Mouse (Mus musculus) CH12.LX (cell line): ENCODE measurements around the gene Atn1. TPM values are rescaled to one million over a fixed set of nuclear protein-coding genes. Genes with fewer than 3 reads are reported as not detected.

Source experiments
- DNase-seq: peaks from one replicate; pipeline ENCODE4 v3.0.0-alpha.2; 2013; ENCODE audit errors: extremely low read depth
- H3K27ac ChIP-seq: 2 replicates; pipeline ENCODE4 v1.5.1; 2012; ENCODE audit warnings: low read depth, mild to moderate bottlenecking, control low read depth, moderate library complexity; ENCODE audit not compliant: insufficient read depth
- H3K27me3 ChIP-seq: replicated peaks from 2 replicates; pipeline ENCODE3; 2012; ENCODE audit warnings: inconsistent platforms
- H3K36me3 ChIP-seq, 2 experiments: replicated peaks in 1 of 2; 2 replicates each; pipeline versions ENCODE3 to v1.6.1; 2012; ENCODE audit warnings: inconsistent platforms in 1 of 2, low read length in 1 of 2, mild to moderate bottlenecking in 1 of 2, mixed read lengths in 1 of 2, moderate library complexity in 1 of 2; ENCODE audit not compliant: control insufficient read depth in 1 of 2, insufficient read depth in 1 of 2
- H3K4me1 ChIP-seq, 2 experiments: 2 replicates each; pipeline ENCODE4 v1.6.1; 2012; ENCODE audit warnings: inconsistent platforms in 1 of 2, moderate library complexity in 1 of 2; ENCODE audit not compliant: insufficient read depth in 2 of 2, control insufficient read depth in 1 of 2
- H3K4me2 ChIP-seq: 2 replicates; pipeline ENCODE4 v1.6.1; 2012; ENCODE audit warnings: low read depth, mild to moderate bottlenecking, control low read depth; ENCODE audit not compliant: poor library complexity, insufficient read depth, severe bottlenecking
- H3K4me3 ChIP-seq, 3 experiments: fragments of 150-350 bp in 1 of 3; sonication (generic) in 1 of 3; replicated peaks in 1 of 3; 2 replicates each; pipeline versions ENCODE3 to v1.5.1; 2011 to 2012; ENCODE audit warnings: low read depth in 2 of 3, low read length in 2 of 3, mild to moderate bottlenecking in 2 of 3, moderate library complexity in 2 of 3, control low read depth in 1 of 3, improper control_type of control experiment in 1 of 3, inconsistent platforms in 1 of 3, mixed read lengths in 1 of 3; ENCODE audit not compliant: poor library complexity in 1 of 3
- H3K79me2 ChIP-seq: replicated peaks from 2 replicates; pipeline ENCODE4 v1.6.1; 2012; ENCODE audit warnings: mild to moderate bottlenecking, moderate library complexity; ENCODE audit not compliant: control insufficient read depth, poor library complexity, insufficient read depth, severe bottlenecking; ENCODE audit errors: extremely low read depth
- H3K9ac ChIP-seq: 2 replicates; pipeline ENCODE4 v1.6.1; 2012; ENCODE audit warnings: low read depth, mild to moderate bottlenecking, control low read depth, moderate library complexity; ENCODE audit not compliant: insufficient read depth
- H3K9me3 ChIP-seq: replicated peaks from 2 replicates; pipeline ENCODE3; 2012; ENCODE audit warnings: low read length, inconsistent platforms, mixed read lengths
- CTCF ChIP-seq, 2 experiments: IDR thresholded peaks in 1 of 2; conservative IDR thresholded peaks in 1 of 2; 2 replicates each; pipeline ENCODE4 v1.5.1; 2011 to 2012; ENCODE audit warnings: low read depth in 2 of 2, low read length in 2 of 2, improper control_type of control experiment in 1 of 2, inconsistent platforms in 1 of 2, mild to moderate bottlenecking in 1 of 2, moderate library complexity in 1 of 2
- E2F4 ChIP-seq: IDR thresholded peaks from 2 replicates; pipeline ENCODE4 v1.6.1; 2011; ENCODE audit warnings: low read depth, low read length, improper control_type of control experiment; ENCODE audit not compliant: insufficient replicate concordance
- ELF1 ChIP-seq: IDR thresholded peaks from 2 replicates; pipeline ENCODE4 v1.6.1; 2014; ENCODE audit warnings: low read depth, mild to moderate bottlenecking, inconsistent platforms, low read length, improper control_type of control experiment
- EP300 ChIP-seq: IDR thresholded peaks from 2 replicates; pipeline ENCODE4 v1.6.1; 2011; ENCODE audit warnings: low read length, improper control_type of control experiment
- ETS1 ChIP-seq: conservative IDR thresholded peaks from 2 replicates; pipeline ENCODE4 v1.6.1; 2012; ENCODE audit warnings: low read depth, mild to moderate bottlenecking, inconsistent platforms, low read length, improper control_type of control experiment, moderate library complexity
- KAT2A ChIP-seq: IDR thresholded peaks from 2 replicates; pipeline ENCODE4 v1.6.1; 2012; ENCODE audit warnings: low read length, improper control_type of control experiment, inconsistent platforms; ENCODE audit not compliant: insufficient replicate concordance
- MAFK ChIP-seq: IDR thresholded peaks from 2 replicates; pipeline ENCODE4 v1.6.1; 2011; ENCODE audit warnings: low read length, improper control_type of control experiment; ENCODE audit not compliant: insufficient replicate concordance
- MEF2A ChIP-seq: IDR thresholded peaks from 2 replicates; pipeline ENCODE4 v1.6.1; 2014; ENCODE audit warnings: low read depth, mild to moderate bottlenecking, inconsistent platforms, low read length, improper control_type of control experiment, borderline replicate concordance
- MYC ChIP-seq: IDR thresholded peaks from 2 replicates; pipeline ENCODE4 v1.6.1; 2011; ENCODE audit warnings: low read depth, mild to moderate bottlenecking, improper control_type of control experiment, low read length
- PAX5 ChIP-seq: IDR thresholded peaks from 2 replicates; pipeline ENCODE4 v1.6.1; 2012; ENCODE audit warnings: low read length, inconsistent platforms, mixed read lengths
- RAD21 ChIP-seq: IDR thresholded peaks from 2 replicates; pipeline ENCODE4 v1.6.1; 2011; ENCODE audit warnings: low read depth, mild to moderate bottlenecking, low read length, improper control_type of control experiment, moderate library complexity
- SIN3A ChIP-seq: IDR thresholded peaks from 2 replicates; pipeline ENCODE4 v1.6.1; 2012; ENCODE audit warnings: low read length, improper control_type of control experiment, inconsistent platforms
- SMC3 ChIP-seq: IDR thresholded peaks from 2 replicates; pipeline ENCODE4 v1.6.1; 2011; ENCODE audit warnings: low read depth, low read length, improper control_type of control experiment
- USF1 ChIP-seq: IDR thresholded peaks from 2 replicates; pipeline ENCODE4 v1.6.1; 2014; ENCODE audit warnings: low read depth, mild to moderate bottlenecking, inconsistent platforms, low read length, improper control_type of control experiment
- USF2 ChIP-seq: conservative IDR thresholded peaks from 2 replicates; pipeline ENCODE4 v1.6.1; 2011; ENCODE audit warnings: low read depth, low read length, improper control_type of control experiment
- ZC3H11A ChIP-seq: IDR thresholded peaks from 2 replicates; pipeline ENCODE4 v1.6.1; 2012; ENCODE audit warnings: low read depth, mild to moderate bottlenecking, inconsistent platforms, low read length, improper control_type of control experiment
- dilution Hi-C: fragments of 300-500 bp; cut with MboI; formaldehyde crosslinking; loops from 2 replicates; pipeline ENCODE4 v1.14.3; 2020; ENCODE audit warnings: low sequenced_read_pairs; ENCODE audit not compliant: extremely low pct_unique_long_range_greater_than_20kb, extremely low pct_ligation_motif_present
- in situ Hi-C: fragments of 300-500 bp; cut with MboI; formaldehyde crosslinking; loops from 3 replicates; pipeline ENCODE4 v1.14.3; 2019; ENCODE audit warnings: low sequenced_read_pairs, low pct_ligation_motif_present, low pct_unique_long_range_greater_than_20kb, mixed read lengths
- polyA plus RNA-seq: library from polyadenylated mRNA; unstranded; fragments of >175 nt; gene quantifications from 2 replicates; pipeline ENCODE4 v1.2.1, GENCODE M21; 2012; ENCODE audit warnings: low read depth; ENCODE audit not compliant: insufficient read length
- total RNA-seq, 2 experiments: library from RNA; depleted of rRNA; stranded (reverse); fragments of 300-350 nt in 1 of 2; fragments of >200 nt in 1 of 2; gene quantifications; 2 replicates each; pipeline ENCODE4 v1.2.3; 2012 to 2014

Atn1 gene
- total and polyA plus RNA-seq, 3 experiments, result 1.7 to 35.1 (median 4.6) TPM

GRCm38 (mm10) chr6:124719354-124719978, 36.9 kb downstream of the Atn1 start:
- in situ Hi-C loops, result no loop called here
- Histone ChIP-seq H3K4me2 (no peak overlapping the region), H3K4me1 (peaks cover 36 to 80% of the 10 kb centered on the region in 2 experiments), H3K9me3 (no peaks in the 10 kb centered on the region), H3K27ac (no peak overlapping the region), H3K4me3 (no peak overlapping the region), H3K9ac (no peak overlapping the region), H3K36me3 (peaks cover 45 to 88% of the 10 kb centered on the region in 2 experiments), H3K79me2 (peaks cover 5% of the 10 kb centered on the region), H3K27me3 (no peaks in the 10 kb centered on the region)
- dilution Hi-C loops, result no loop called here
- DNase-seq, result no peak
- no peak for TF ChIP-seq PAX5
- no peak for TF ChIP-seq MYC
- TF ChIP-seq USF2, result no peak
- no peak for TF ChIP-seq MAFK
- no peak for TF ChIP-seq MEF2A
- no peak for TF ChIP-seq ETS1
- no peak for TF ChIP-seq ZC3H11A

- Histone ChIP-seq H3K79me2 (peaks cover 12% of the 10 kb centered on the region), H3K4me1 (peaks cover 37 to 80% of the 10 kb centered on the region in 2 experiments), H3K4me3 (no peak overlapping the region), H3K27me3 (no peaks in the 10 kb centered on the region), H3K9ac (no peak overlapping the region), H3K27ac (no peak overlapping the region), H3K4me2 (no peak overlapping the region), H3K9me3 (no peaks in the 10 kb centered on the region), H3K36me3 (peaks cover 49 to 89% of the 10 kb centered on the region in 2 experiments)
- dilution Hi-C loops, result no loop called here
- in situ Hi-C loops, result no loop called here
- DNase-seq, result no peak
- TF ChIP-seq SIN3A (no peak), PAX5 (no peak), SMC3 (no peak), USF1 (no peak), RAD21 (no peak), EP300 (no peak), ZC3H11A (no peak), KAT2A (no peak), ELF1 (no peak), E2F4 (no peak), CTCF (conservative IDR thresholded peaks at IDR 0.05 in 1 of 2, IDR thresholded peaks at IDR 0.05 in 1 of 2; ENCODE audit: low read depth in 2 of 2, low read length in 2 of 2) (no peak)
Observed at GRCm38 (mm10) chr6:124718703-124719102, 37.6 kb downstream of the Atn1 start.
